Mouse (Mus musculus) heart, adult 2 months (tissue): ENCODE data around the gene Evc2. TPM values are rescaled to one million over a fixed set of nuclear protein-coding genes. Genes with fewer than 3 reads are reported as not detected.

ENCODE experiments used
- DNase-seq, 2 experiments: peaks; one replicate each; pipeline ENCODE4 v3.0.0; 2021
- H3K27ac ChIP-seq: fragments of 200-600 bp; 2 replicates; pipeline ENCODE4 v1.8.1; 2022
- H3K27me3 ChIP-seq: fragments of 200-500 bp; 2 replicates; pipeline ENCODE4 v1.6.1; 2012; ENCODE audit warnings: mild to moderate bottlenecking, low read length, inconsistent platforms, mixed read lengths; ENCODE audit not compliant: control insufficient read depth, insufficient read depth
- H3K36me3 ChIP-seq: fragments of 200-500 bp; 2 replicates; pipeline ENCODE4 v1.6.1; 2012; ENCODE audit warnings: low read length, inconsistent platforms; ENCODE audit not compliant: control insufficient read depth, insufficient read depth
- H3K4me1 ChIP-seq: fragments of 200-500 bp; 2 replicates; pipeline ENCODE4 v1.6.1; 2011; ENCODE audit warnings: low read length; ENCODE audit not compliant: control insufficient read depth, insufficient read depth
- H3K4me3 ChIP-seq: fragments of 200-600 bp; 2 replicates; pipeline ENCODE4 v1.8.1; 2022
- H3K79me2 ChIP-seq: fragments of 200-500 bp; replicated peaks from 2 replicates; pipeline ENCODE4 v1.6.1; 2012; ENCODE audit warnings: mild to moderate bottlenecking, inconsistent platforms, low read length, moderate library complexity, mixed read lengths; ENCODE audit not compliant: control insufficient read depth, insufficient read depth
- H3K9ac ChIP-seq: fragments of 200-500 bp; 2 replicates; pipeline ENCODE4 v1.6.1; 2012; ENCODE audit warnings: low read depth, mild to moderate bottlenecking, control low read depth, inconsistent platforms, low read length, mixed read lengths
- CTCF ChIP-seq: fragments of 200-600 bp; IDR thresholded peaks from 2 replicates; pipeline ENCODE4 v1.8.1; 2022; ENCODE audit warnings: antibody characterized with exemption, mild to moderate bottlenecking, moderate library complexity
- EP300 ChIP-seq: fragments of 200-500 bp; IDR thresholded peaks from 2 replicates; pipeline ENCODE4 v1.6.1; 2011; ENCODE audit warnings: low read depth, low read length, control low read depth; ENCODE audit not compliant: insufficient read depth
- POLR2A ChIP-seq: fragments of 200-500 bp; IDR thresholded peaks from 2 replicates; pipeline ENCODE4 v1.6.1; 2011; ENCODE audit warnings: mild to moderate bottlenecking, low read depth, low read length, control low read depth; ENCODE audit not compliant: insufficient read depth
- WGBS: fragments of 180-500 bp; shearing (Covaris S2); methylation state at CpG from one replicate; pipeline ENCODE4 v1.1.7; 2018; 5-methylcytosine and 5-hydroxymethylcytosine counted together
- intact Hi-C: fragments of 180-260 bp; cut with DNase I; formaldehyde crosslinking; loops from one replicate; pipeline ENCODE4 v1.15.1; 2025
- polyA plus RNA-seq: library from polyadenylated mRNA; depleted of rRNA; stranded (reverse); fragments of >200 nt; gene quantifications from 2 replicates; pipeline ENCODE4 v1.2.3, GENCODE M21; 2012
- total RNA-seq, 2 experiments: library from RNA; stranded (reverse); gene quantifications; 2 replicates each; pipeline ENCODE4 v1.2.3; 2021

The Evc2 gene
- total and polyA plus RNA-seq, 3 experiments: 4.3 to 8.3 (median 4.9) TPM

GRCm38 (mm10) chr5:37312980-37313722 is 25.1 kb upstream of the Evc2 start:
- Histone ChIP-seq H3K27me3 (no peaks in the 10 kb centered on the region), H3K79me2 (no peaks in the 10 kb centered on the region), H3K9ac (no peak overlapping the region), H3K27ac (no peak overlapping the region), H3K36me3 (no peaks in the 10 kb centered on the region), H3K4me1 (no peaks in the 10 kb centered on the region), H3K4me3 (no peak overlapping the region)
- intact Hi-C loops: no loop called here
- DNase-seq: no peak
- WGBS: 83% methylated on average over 12 of the region's 12 CpGs
- no peak for TF ChIP-seq POLR2A
- no peak for TF ChIP-seq CTCF
- no peak for TF ChIP-seq EP300

- Histone ChIP-seq H3K79me2 (no peaks in the 10 kb centered on the region), H3K9ac (no peak overlapping the region), H3K4me3 (no peak overlapping the region), H3K4me1 (no peaks in the 10 kb centered on the region), H3K36me3 (no peaks in the 10 kb centered on the region), H3K27me3 (no peaks in the 10 kb centered on the region), H3K27ac (no peak overlapping the region)
- WGBS: 70% methylated on average over 6 of the region's 6 CpGs
- TF ChIP-seq CTCF (no peak), POLR2A (no peak), EP300 (no peak)
- intact Hi-C loops: no loop called here
- DNase-seq: no peak
These were observed 19.6 kb upstream of the Evc2 start for GRCm38 (mm10) chr5:37318715-37319114.

GRCm38 (mm10) chr5:37320174-37320573 is 18.1 kb upstream of the Evc2 start:
- Histone ChIP-seq H3K27me3 (no peaks in the 10 kb centered on the region), H3K36me3 (no peaks in the 10 kb centered on the region)
- WGBS: 66% methylated on average over 3 of the region's 3 CpGs

GRCm38 (mm10) chr5:37320761-37321160 is 17.5 kb upstream of the Evc2 start:
- H3K9ac ChIP-seq: no peak overlapping the region
- intact Hi-C loops: no loop called here
- no peak overlapping the region for H3K4me3 ChIP-seq
- H3K4me1 ChIP-seq: no peaks in the 10 kb centered on the region
- no peak overlapping the region for H3K27ac ChIP-seq
- no peaks in the 10 kb centered on the region for H3K36me3 ChIP-seq
- no peak for TF ChIP-seq CTCF
- no peak for TF ChIP-seq POLR2A
- no peak for TF ChIP-seq EP300
- 68% methylated on average over 4 of the region's 4 CpGs for WGBS
- H3K79me2 ChIP-seq: no peaks in the 10 kb centered on the region
- no peaks in the 10 kb centered on the region for H3K27me3 ChIP-seq
- no peak for DNase-seq

More at GRCm38 (mm10) chr5:37320174-37320573, 18.1 kb upstream of the Evc2 start:
- no peaks in the 10 kb centered on the region for H3K79me2 ChIP-seq
- no peak overlapping the region for H3K4me3 ChIP-seq
- TF ChIP-seq POLR2A: no peak
- TF ChIP-seq CTCF: no peak
- no peak for TF ChIP-seq EP300
- no peak overlapping the region for H3K9ac ChIP-seq
- H3K27ac ChIP-seq: no peak overlapping the region
- H3K4me1 ChIP-seq: no peaks in the 10 kb centered on the region
- no peak for DNase-seq
- intact Hi-C loops: no loop called here

GRCm38 (mm10) chr5:37326675-37327074 is 11.6 kb upstream of the Evc2 start:
- TF ChIP-seq EP300: no peak
- TF ChIP-seq CTCF: no peak
- no peak for TF ChIP-seq POLR2A
- Histone ChIP-seq H3K36me3 (no peaks in the 10 kb centered on the region), H3K27me3 (no peaks in the 10 kb centered on the region), H3K9ac (no peak overlapping the region), H3K27ac (no peak overlapping the region), H3K4me1 (no peaks in the 10 kb centered on the region), H3K4me3 (no peak overlapping the region), H3K79me2 (no peaks in the 10 kb centered on the region)
- DNase-seq: no peak
- intact Hi-C loops: no loop called here
- 57% methylated on average over 6 of the region's 6 CpGs for WGBS

- Histone ChIP-seq H3K4me3 (no peak overlapping the region), H3K27me3 (no peaks in the 10 kb centered on the region), H3K4me1 (no peaks in the 10 kb centered on the region), H3K9ac (no peak overlapping the region), H3K79me2 (no peaks in the 10 kb centered on the region), H3K27ac (no peak overlapping the region), H3K36me3 (no peaks in the 10 kb centered on the region)
- TF ChIP-seq CTCF (no peak), EP300 (no peak), POLR2A (no peak)
- no peak for DNase-seq
- WGBS: 82% methylated on average over 8 of the region's 8 CpGs
- intact Hi-C loops: no loop called here
These were observed 7.7 kb upstream of the Evc2 start for GRCm38 (mm10) chr5:37330449-37331132.
